Mouse (Mus musculus) embryonic facial prominence, embryonic 15.5 days (tissue): ENCODE data around the gene Gm49711. TPM values are rescaled to one million over a fixed set of nuclear protein-coding genes. Genes with fewer than 3 reads are reported as not detected.

Experiments
- ATAC-seq: fragments of 200-750 bp; cut with Nextera tagmentation; 2 replicates; pipeline ENCODE4 v1.8.0; 2017; ENCODE audit warnings: low read depth, moderate TSS enrichment; ENCODE audit not compliant: insufficient number of reproducible peaks, low FRiP score, low TSS enrichment
- H3K27ac ChIP-seq: fragments of 300-500 bp; sonication (generic); replicated peaks from 2 replicates; pipeline ENCODE4 v1.5.1; 2015; ENCODE audit warnings: mild to moderate bottlenecking, inconsistent platforms
- H3K27me3 ChIP-seq: fragments of 300-500 bp; sonication (generic); 2 replicates; pipeline ENCODE4 v1.6.1; 2015; ENCODE audit warnings: inconsistent platforms
- H3K36me3 ChIP-seq: fragments of 300-500 bp; sonication (generic); 2 replicates; pipeline ENCODE4 v1.6.1; 2015; ENCODE audit warnings: mild to moderate bottlenecking, inconsistent platforms
- H3K4me1 ChIP-seq: fragments of 300-500 bp; sonication (generic); 2 replicates; pipeline ENCODE4 v1.6.1; 2015; ENCODE audit warnings: inconsistent platforms
- H3K4me2 ChIP-seq: fragments of 300-500 bp; sonication (generic); replicated peaks from 2 replicates; pipeline ENCODE4 v1.6.1; 2015; ENCODE audit warnings: mild to moderate bottlenecking, inconsistent platforms
- H3K4me3 ChIP-seq: fragments of 300-500 bp; sonication (generic); replicated peaks from 2 replicates; pipeline ENCODE4 v1.5.1; 2015; ENCODE audit warnings: mild to moderate bottlenecking, inconsistent platforms
- H3K9ac ChIP-seq: fragments of 300-500 bp; sonication (generic); 2 replicates; pipeline ENCODE4 v1.6.1; 2015; ENCODE audit warnings: inconsistent platforms
- H3K9me3 ChIP-seq: fragments of 300-500 bp; sonication (generic); replicated peaks from 2 replicates; pipeline ENCODE4 v1.6.1; 2016; ENCODE audit warnings: inconsistent platforms
- WGBS: fragments of 180-500 bp; shearing (Covaris S2); methylation state at CpG from one replicate; pipeline ENCODE4 v1.1.7; 2015; 5-methylcytosine and 5-hydroxymethylcytosine counted together
- polyA plus RNA-seq: library from polyadenylated mRNA; unstranded; fragments of >200 nt; fragmentation: Nextera tagmentation; extraction: Ambion mirVana; gene quantifications from 2 replicates; pipeline ENCODE4 v1.2.1, GENCODE M21; 2015

Gene Gm49711
- 0.15 TPM in 1 of 2 replicates, not detected in the other for polyA plus RNA-seq

DNA sequence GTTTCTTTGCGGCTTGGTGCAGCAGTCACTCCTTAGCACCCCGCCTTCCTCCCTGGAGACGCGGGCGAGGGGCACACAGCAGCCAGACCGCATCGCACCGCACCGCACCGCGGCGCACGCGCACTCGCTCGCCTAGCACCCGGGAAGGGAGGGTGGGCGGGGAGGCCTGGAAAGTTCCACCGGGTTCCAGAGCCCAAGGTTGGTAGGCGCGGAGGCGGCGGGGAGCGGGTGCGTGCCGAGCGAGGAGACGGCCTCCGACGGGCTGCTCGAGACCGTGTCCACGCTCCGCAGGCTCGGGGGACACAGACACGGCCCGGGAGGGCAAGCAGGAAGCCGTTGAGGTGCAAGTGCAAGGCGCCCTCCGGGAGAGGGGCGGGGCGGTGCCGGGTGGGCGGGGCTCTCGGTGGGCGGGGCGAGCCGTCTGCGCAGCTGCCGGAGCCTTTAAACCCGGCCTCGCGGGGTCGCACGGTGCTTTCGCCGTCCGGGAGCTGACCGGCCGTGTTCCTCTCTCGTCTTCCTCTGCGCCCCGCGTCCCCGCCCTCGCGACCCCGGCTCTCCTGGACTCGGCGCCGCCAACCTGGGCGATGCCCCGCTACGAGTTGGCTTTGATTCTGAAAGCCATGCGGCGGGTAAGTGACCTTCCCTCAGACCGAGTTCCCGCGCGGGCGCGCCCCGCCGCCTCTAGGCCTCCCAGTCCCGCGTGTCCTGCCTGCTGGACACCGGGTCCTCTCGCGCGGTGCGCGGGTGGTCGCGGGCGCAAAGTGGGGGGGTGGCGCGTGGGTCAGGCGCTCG is at the start of gene Gm49711, which contains the start of the genes Mrps6 and Slc5a3:
Gene Gm49711 (plus strand): TSS at position 465 of the 792 bp plus-strand sequence.
Gene Mrps6 (plus strand): TSS at position 419 of the 792 bp plus-strand sequence.
Gene Slc5a3 (plus strand): TSS at position 471 of the 792 bp plus-strand sequence.
- Histone ChIP-seq H3K4me2 (peak within 1 kb of the TSS; percentile 84), H3K4me3 (peak within 1 kb of the TSS; percentile 93), H3K27me3 (no peaks in the 10 kb centered on the region), H3K27ac (peak within 1 kb of the TSS; percentile 91), H3K9me3 (0 out of 2 replicates have a peak, but pooled peaks cover 5% of the 10 kb centered on the region), H3K4me1 (peaks cover 19% of the 10 kb centered on the region), H3K9ac (peak within 1 kb of the TSS; percentile 58), H3K36me3 (peaks cover 16% of the 10 kb centered on the region)
- ATAC-seq, result peak; percentile 93
- WGBS, result under 1% methylated on average over 97 of the region's 99 CpGs

DNA sequence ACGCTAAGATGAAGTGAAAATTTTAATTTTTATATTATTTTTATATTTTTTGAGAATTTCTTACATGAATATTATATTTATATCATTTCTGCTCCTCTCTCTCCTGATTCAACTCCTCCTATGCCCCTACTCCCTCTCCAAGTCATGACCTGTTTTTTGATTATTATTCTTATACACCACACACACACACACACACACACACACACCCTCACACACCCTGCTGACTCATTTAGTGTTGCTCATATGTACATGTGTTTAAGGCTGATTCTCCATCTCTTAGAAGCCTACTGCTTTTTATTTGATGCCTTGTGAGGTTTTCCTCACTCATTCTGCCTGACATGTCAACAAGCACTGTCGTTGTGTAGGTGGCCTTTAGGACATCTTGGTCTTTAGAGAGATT is 48.5 kb upstream of the Gm49711 start:
- whole genome bisulfite sequencing, result 88% methylated on average over 2 of the region's 2 CpGs
- ATAC-seq, result no peak
- Histone ChIP-seq H3K9me3 (no peaks in the 10 kb centered on the region), H3K4me3 (no peak overlapping the region), H3K4me2 (no peak overlapping the region), H3K27ac (no peak overlapping the region), H3K4me1 (no peaks in the 10 kb centered on the region), H3K36me3 (no peaks in the 10 kb centered on the region), H3K9ac (no peak overlapping the region), H3K27me3 (no peaks in the 10 kb centered on the region)

DNA sequence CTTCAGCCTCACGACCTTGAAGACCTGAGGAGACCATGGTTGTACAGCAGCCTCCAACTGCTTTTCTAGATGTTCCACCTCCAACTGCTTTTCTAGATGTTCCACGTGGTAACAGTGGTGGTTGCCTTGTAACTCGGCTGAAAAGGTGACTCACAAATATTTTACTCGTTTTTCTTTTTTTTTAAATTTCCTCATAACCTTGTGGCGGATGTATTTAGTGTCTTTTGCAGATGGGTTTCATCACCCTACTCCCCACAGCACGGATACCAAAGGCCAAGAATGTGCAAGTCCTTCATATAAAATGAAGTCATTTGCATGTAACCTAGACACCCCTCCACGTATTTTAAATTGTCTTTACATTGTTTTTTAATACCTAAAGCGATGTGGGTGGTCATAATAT is 41.3 kb upstream of the Gm49711 start:
- no peak overlapping the region for H3K4me3 ChIP-seq
- no peak for ATAC-seq
- no peak overlapping the region for H3K27ac ChIP-seq
- no peak overlapping the region for H3K4me2 ChIP-seq
- no peak overlapping the region for H3K9ac ChIP-seq
- H3K27me3 ChIP-seq, result no peaks in the 10 kb centered on the region
- no peaks in the 10 kb centered on the region for H3K9me3 ChIP-seq
- 0 out of 2 replicates have a peak, but pooled peaks cover 14% of the 10 kb centered on the region for H3K4me1 ChIP-seq
- no peaks in the 10 kb centered on the region for H3K36me3 ChIP-seq
- 77% methylated on average over 8 of the region's 8 CpGs for WGBS

DNA sequence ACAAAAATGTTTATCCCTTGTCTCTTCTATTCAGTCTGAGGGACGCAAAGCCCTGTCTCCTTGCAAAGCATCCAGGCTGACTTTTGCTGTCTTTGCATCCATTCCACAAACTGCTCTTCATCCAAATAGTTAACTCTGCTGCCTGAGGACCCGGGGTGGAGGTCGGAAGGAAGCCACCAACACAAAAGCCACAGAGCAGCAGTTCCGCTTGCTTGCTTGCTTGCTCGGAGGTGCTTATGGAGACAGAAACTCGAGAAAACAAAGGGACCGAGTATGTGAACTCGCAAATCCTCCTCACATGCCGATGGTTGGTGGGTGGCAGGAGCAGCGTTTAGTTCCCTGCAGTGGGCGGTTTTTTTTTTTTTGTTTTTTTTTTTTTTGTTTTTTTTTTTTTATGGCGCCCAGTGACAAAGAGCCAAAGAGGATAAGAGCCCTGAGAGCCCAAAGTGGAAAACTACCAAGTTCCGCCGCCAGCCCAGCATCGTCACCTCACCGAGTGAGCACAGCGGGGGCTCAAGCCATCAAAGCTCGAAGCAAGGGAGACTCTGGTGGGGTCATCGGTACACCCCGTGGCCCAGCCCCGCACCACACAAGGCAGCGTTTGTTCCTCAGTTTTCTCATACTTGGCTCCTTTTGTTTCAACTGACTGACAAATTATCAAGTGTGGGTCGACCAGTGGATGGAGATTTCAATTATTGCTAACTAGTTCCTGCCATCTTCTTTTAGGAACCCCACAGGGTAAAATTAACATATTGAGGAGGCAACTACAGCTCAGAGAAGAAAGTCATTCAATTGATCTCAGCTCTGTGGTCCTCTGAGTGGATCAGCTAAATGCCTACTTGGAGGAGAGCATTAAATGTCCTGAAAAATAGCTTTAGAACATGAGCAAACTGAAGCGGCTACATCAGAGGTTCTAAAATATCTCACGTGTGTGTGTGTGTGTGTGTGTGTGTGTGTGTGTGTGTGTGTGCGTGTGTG is 38.7 kb upstream of the Gm49711 start:
- ATAC-seq, result peak; percentile 51
- 10% methylated on average over 26 of the region's 26 CpGs for WGBS

DNA sequence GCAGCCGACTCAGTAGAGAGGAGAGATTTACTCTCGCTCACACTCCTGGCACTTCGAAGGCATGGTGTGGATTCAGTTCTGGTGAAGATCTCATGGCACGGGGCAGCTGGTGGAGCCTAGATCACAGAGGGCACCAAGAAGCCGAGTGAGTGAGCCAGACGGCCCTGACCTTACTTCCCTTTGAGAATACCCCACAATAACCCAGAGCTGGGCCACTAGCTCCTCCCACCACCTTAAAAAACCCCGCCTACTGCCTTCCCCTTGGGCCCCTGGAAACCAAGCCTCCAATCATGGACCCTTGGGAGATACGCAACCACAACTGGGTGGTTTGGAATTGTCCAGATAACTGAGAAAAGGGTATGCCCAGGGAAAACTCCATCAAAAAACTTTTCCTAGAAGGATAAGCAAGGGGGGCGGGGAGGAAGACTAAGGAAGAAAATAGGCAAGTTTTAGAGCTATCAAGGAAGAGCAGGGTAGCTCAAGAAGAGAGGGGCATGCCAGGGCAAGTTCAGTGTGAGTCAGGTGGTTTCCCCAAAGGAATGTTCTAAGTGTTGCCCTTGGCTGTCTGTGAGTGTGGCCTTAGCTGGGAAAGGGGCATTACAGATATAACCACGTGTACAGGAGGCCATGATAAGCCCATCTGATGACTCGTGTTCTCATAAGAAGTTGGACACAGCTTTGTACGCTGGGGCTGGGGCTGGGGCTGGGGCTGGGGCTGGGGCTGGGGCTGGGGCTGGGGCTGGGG is 36.3 kb upstream of the Gm49711 start:
- Histone ChIP-seq H3K9me3 (no peaks in the 10 kb centered on the region), H3K27me3 (no peaks in the 10 kb centered on the region), H3K4me2 (no peak overlapping the region), H3K9ac (no peak overlapping the region), H3K4me1 (0 out of 2 replicates have a peak, but pooled peaks cover 14% of the 10 kb centered on the region), H3K4me3 (no peak overlapping the region), H3K27ac (no peak overlapping the region), H3K36me3 (no peaks in the 10 kb centered on the region)
- ATAC-seq, result no peak
- WGBS, result 75% methylated on average over 12 of the region's 12 CpGs

More for the DNA sequence above, 38.7 kb upstream of the Gm49711 start:
- H3K9ac ChIP-seq, result 0 out of 2 replicates have a peak overlapping the region, but pooled peaks have one; percentile 28
- H3K4me2 ChIP-seq, result peak overlapping the region; percentile 55
- H3K9me3 ChIP-seq, result no peaks in the 10 kb centered on the region
- peak overlapping the region; percentile 71 for H3K27ac ChIP-seq
- 0 out of 2 replicates have a peak, but pooled peaks cover 14% of the 10 kb centered on the region for H3K4me1 ChIP-seq
- H3K27me3 ChIP-seq, result no peaks in the 10 kb centered on the region
- peak overlapping the region; percentile 39 for H3K4me3 ChIP-seq
- no peaks in the 10 kb centered on the region for H3K36me3 ChIP-seq

DNA sequence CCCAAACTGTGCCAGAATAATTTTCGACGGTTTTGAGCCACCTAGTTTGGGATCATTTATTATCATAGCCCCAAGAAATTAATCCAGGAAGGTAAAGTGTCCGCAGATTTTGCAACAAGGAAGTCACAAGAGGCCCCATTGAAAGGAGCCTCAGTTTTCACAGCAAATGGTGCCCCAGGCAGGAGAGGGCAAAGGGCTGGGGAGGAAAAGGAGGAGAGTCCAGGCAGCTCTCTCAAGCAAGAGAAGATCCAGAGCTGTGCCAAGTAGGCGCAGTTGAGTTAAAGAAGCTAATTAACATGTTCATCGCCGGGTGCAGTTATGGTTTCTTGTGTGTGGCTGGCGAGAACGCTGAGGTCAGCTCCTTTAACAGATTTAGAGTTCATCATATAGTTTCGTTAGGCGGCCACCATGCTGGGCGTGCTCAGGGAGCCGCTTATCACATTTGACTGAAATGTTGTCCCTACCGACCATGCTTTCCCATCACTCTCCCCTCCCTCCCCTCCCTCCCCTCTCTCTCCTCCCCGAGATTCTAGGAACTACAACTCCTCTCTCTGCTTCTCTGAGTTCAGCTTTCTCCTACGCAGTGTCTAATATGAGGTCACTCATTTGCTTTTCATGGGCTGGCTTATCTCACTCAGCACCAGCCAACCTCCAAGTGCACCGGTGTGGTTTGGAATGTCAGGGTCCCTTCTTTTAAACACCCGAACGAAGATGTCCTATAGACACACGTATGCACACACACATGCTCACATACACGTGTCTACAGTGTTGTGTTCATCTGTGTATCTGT is 35.4 kb upstream of the Gm49711 start:
- Histone ChIP-seq H3K9ac (no peak overlapping the region), H3K4me3 (no peak overlapping the region), H3K4me2 (no peak overlapping the region), H3K9me3 (no peaks in the 10 kb centered on the region), H3K27ac (no peak overlapping the region), H3K27me3 (no peaks in the 10 kb centered on the region), H3K4me1 (0 out of 2 replicates have a peak, but pooled peaks cover 14% of the 10 kb centered on the region), H3K36me3 (no peaks in the 10 kb centered on the region)
- no peak for ATAC-seq
- WGBS, result 62% methylated on average over 20 of the region's 20 CpGs

DNA sequence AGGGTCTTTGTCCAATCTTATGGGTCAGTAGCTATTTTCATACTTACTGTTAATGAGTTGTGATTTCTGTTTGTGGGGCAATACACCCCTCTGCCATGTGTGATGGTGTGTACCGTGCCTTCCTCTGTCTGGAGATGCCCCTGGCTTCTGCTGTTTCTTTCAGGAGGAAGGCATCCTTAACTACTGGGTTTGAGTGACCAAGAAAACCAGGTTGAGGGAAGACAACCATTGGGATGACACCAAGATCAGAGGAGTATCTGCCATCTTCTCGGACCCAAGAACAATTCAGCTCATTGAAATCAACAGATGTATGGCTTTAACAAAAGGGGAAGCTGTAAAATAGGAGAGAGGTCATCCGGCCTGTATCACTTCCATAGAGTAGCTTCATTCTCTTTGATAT is 24.8 kb upstream of the Gm49711 start:
- no peaks in the 10 kb centered on the region for H3K27me3 ChIP-seq
- no peak for ATAC-seq
- no peaks in the 10 kb centered on the region for H3K36me3 ChIP-seq
- 93% methylated on average over 3 of the region's 3 CpGs for WGBS
- H3K4me3 ChIP-seq, result no peak overlapping the region
- H3K9ac ChIP-seq, result no peak overlapping the region
- no peak overlapping the region for H3K27ac ChIP-seq
- no peaks in the 10 kb centered on the region for H3K4me1 ChIP-seq
- H3K4me2 ChIP-seq, result no peak overlapping the region
- H3K9me3 ChIP-seq, result no peaks in the 10 kb centered on the region

DNA sequence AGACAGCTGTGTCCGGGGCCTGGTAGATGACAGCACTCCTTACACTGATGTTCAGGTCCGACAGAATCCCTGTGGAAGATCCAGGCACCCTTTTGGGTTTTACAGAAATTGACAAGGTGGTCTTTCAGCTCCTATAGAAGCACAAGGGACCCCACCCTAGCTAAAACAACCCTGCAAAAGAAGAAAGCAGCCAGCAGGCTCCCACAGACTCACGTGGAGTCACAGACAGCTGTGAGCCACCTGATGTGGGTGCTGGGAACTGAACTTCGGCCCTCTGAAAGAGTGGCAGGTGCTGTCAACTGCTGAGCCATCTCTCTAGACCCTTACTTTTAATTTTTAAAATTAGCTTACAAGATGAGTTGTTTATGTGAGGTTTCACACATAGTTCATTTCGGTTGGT is 23.4 kb upstream of the Gm49711 start:
- no peaks in the 10 kb centered on the region for H3K27me3 ChIP-seq
- H3K36me3 ChIP-seq, result no peaks in the 10 kb centered on the region
- H3K9ac ChIP-seq, result no peak overlapping the region
- H3K9me3 ChIP-seq, result no peaks in the 10 kb centered on the region
- H3K4me3 ChIP-seq, result no peak overlapping the region
- no peak overlapping the region for H3K4me2 ChIP-seq
- no peaks in the 10 kb centered on the region for H3K4me1 ChIP-seq
- no peak for ATAC-seq
- H3K27ac ChIP-seq, result no peak overlapping the region
- WGBS, result 67% methylated on average over 5 of the region's 5 CpGs

DNA sequence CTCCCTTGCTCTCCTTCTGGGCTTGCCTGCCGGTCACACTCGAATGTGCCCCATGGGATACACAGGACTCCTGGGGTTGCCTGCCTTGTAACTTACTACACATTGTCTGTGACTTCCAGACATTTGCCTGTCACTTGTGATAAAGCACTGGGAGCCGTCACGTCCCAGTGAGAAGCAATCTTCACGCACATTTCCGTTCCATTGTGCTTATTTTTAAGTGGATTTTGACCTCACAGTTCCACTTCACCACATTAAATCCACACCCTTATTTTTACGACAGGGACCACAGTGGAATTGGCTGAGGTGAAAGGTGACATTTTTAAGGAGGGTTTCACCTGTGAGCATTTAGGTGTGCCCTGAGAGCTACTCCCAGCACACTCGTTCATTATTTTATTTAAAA is 21.4 kb upstream of the Gm49711 start:
- Histone ChIP-seq H3K9me3 (no peaks in the 10 kb centered on the region), H3K27ac (no peak overlapping the region), H3K4me2 (no peak overlapping the region), H3K9ac (no peak overlapping the region), H3K4me3 (no peak overlapping the region), H3K36me3 (no peaks in the 10 kb centered on the region), H3K4me1 (no peaks in the 10 kb centered on the region), H3K27me3 (no peaks in the 10 kb centered on the region)
- no peak for ATAC-seq
- 73% methylated on average over 8 of the region's 8 CpGs for WGBS
